ENCODE assay signal across 14 mouse cellular contexts in genomic region chr11:47883545-47883944, GRCm38 (mm10).
"Had no signal": no experiment of that assay in that cellular context is flagged by ENCODE, and none has a peak within 500 bp of the region (broad histone marks: within the 10 kb centered on the region; RNA-seq: fewer than 3 reads in every experiment).

No protein-coding gene starts in this region.

- H3K9me3 ChIP-seq: limb, embryonic 15.5 days; liver, embryonic 12.5 days; midbrain, embryonic 10.5 days; neural tube, embryonic 12.5 days had no signal

- ATAC-seq: liver, embryonic 12.5 days had no signal

- DNase-seq: kidney, adult 8-10 months; kidney, postnatal 25 days; lung, embryonic 14.5 days; lung, postnatal 10 days; lung, postnatal 4 days; midbrain, embryonic 14.5 days; right cerebral cortex, postnatal 4 days; spleen, adult 18-20 months; thymus, adult 18-20 months; thymus, postnatal 14 days had no signal

- H3K4me2 ChIP-seq: limb, embryonic 15.5 days; liver, embryonic 12.5 days; lung, embryonic 14.5 days; neural tube, embryonic 12.5 days had no signal

- H3K27ac ChIP-seq: limb, embryonic 15.5 days; liver, embryonic 12.5 days; midbrain, embryonic 10.5 days; neural tube, embryonic 12.5 days had no signal

- H3K4me1 ChIP-seq: limb, embryonic 15.5 days; liver, embryonic 12.5 days; midbrain, embryonic 10.5 days; neural tube, embryonic 12.5 days had no signal

- H3K27me3 ChIP-seq: limb, embryonic 15.5 days; liver, embryonic 12.5 days; neural tube, embryonic 12.5 days had no signal

- H3K4me3 ChIP-seq: limb, embryonic 15.5 days; liver, embryonic 12.5 days; midbrain, embryonic 10.5 days; neural tube, embryonic 12.5 days had no signal

- H3K36me3 ChIP-seq: limb, embryonic 15.5 days; liver, embryonic 12.5 days; midbrain, embryonic 10.5 days; neural tube, embryonic 12.5 days had no signal

- H3K9ac ChIP-seq: limb, embryonic 15.5 days; liver, embryonic 12.5 days; lung, embryonic 14.5 days; neural tube, embryonic 12.5 days had no signal
